Mouse (Mus musculus): ENCODE data around the gene Fam219a.

GRCm38 (mm10) chr4:41552529-41552928 is 16.8 kb downstream of the Fam219a start:
- TF ChIP-seq CTCF (IDR thresholded peaks at IDR 0.05; ENCODE audit: low read depth, low read length) (peak; percentile 68), EP300 (IDR thresholded peaks at IDR 0.05; ENCODE audit: insufficient read depth, low read depth, low read length) (no peak)

All from ES-Bruce4 (cell line).